Mouse (Mus musculus) heart, embryonic 16.5 days (tissue): ENCODE measurements around the gene Adamtsl2. TPM values are rescaled to one million over a fixed set of nuclear protein-coding genes. Genes with fewer than 3 reads are reported as not detected.

Experiments used
- ATAC-seq: fragments of 200-750 bp; cut with Nextera tagmentation; replicated peaks from 2 replicates; pipeline ENCODE4 v1.8.0; 2017; ENCODE audit warnings: moderate number of reproducible peaks; ENCODE audit not compliant: insufficient read depth, low FRiP score; ENCODE audit errors: extremely low read depth
- H3K27ac ChIP-seq: fragments of 300-500 bp; sonication (generic); 2 replicates; pipeline ENCODE4 v1.5.1; 2014; ENCODE audit warnings: mild to moderate bottlenecking, low read length, control low read depth, moderate library complexity
- H3K27me3 ChIP-seq: fragments of 300-500 bp; sonication (generic); 2 replicates; pipeline ENCODE4 v1.6.1; 2014; ENCODE audit warnings: low read length, mixed read lengths; ENCODE audit not compliant: control insufficient read depth, insufficient read depth
- H3K36me3 ChIP-seq: fragments of 300-500 bp; sonication (generic); 2 replicates; pipeline ENCODE4 v1.6.1; 2014; ENCODE audit not compliant: control insufficient read depth, insufficient read depth
- H3K4me1 ChIP-seq: fragments of 300-500 bp; sonication (generic); 2 replicates; pipeline ENCODE4 v1.6.1; 2014; ENCODE audit warnings: low read length, mixed read lengths; ENCODE audit not compliant: control insufficient read depth, insufficient read depth
- H3K4me2 ChIP-seq: fragments of 300-500 bp; sonication (generic); 2 replicates; pipeline ENCODE4 v1.6.1; 2014; ENCODE audit warnings: low read depth, mild to moderate bottlenecking, control low read depth, low read length
- H3K4me3 ChIP-seq: fragments of 300-500 bp; sonication (generic); 2 replicates; pipeline ENCODE4 v1.5.1; 2014; ENCODE audit warnings: mild to moderate bottlenecking, control low read depth, low read length
- H3K9ac ChIP-seq: fragments of 300-500 bp; sonication (generic); 2 replicates; pipeline ENCODE4 v1.6.1; 2014; ENCODE audit warnings: low read length, control low read depth
- H3K9me3 ChIP-seq: fragments of 300-500 bp; sonication (generic); replicated peaks from 2 replicates; pipeline ENCODE4 v1.6.1; 2016; ENCODE audit warnings: low read length; ENCODE audit not compliant: control insufficient read depth
- WGBS: fragments of 180-500 bp; shearing (Covaris S2); extraction: QIAGEN DNeasy Blood & Tissue Kit; methylation state at CpG from one replicate; pipeline ENCODE4 v1.1.7; 2014; 5-methylcytosine and 5-hydroxymethylcytosine counted together
- polyA plus RNA-seq: library from polyadenylated mRNA; unstranded; fragments of >200 nt; fragmentation: Nextera tagmentation; extraction: Ambion mirVana; gene quantifications from 2 replicates; pipeline ENCODE4 v1.2.1, GENCODE M21; 2015

Adamtsl2 gene
- polyA plus RNA-seq, 1 experiment from 2014 or later: 12.4 TPM

- H3K4me2 ChIP-seq: peak overlapping the region; percentile 17; the same call in 1 of the 2 replicates
- peak overlapping the region; percentile 12; the same call in 1 of the 2 replicates for H3K27ac ChIP-seq
- no peak overlapping the region for H3K9ac ChIP-seq
- no peaks in the 10 kb centered on the region for H3K36me3 ChIP-seq
- no peaks in the 10 kb centered on the region for H3K9me3 ChIP-seq
- no peak overlapping the region for H3K4me3 ChIP-seq
- WGBS: 35% methylated on average over 4 of the region's 4 CpGs
- no peaks in the 10 kb centered on the region for H3K27me3 ChIP-seq
- peak; percentile 24; the same call in 1 of the 2 replicates for ATAC-seq
- H3K4me1 ChIP-seq: peaks cover 43% of the 10 kb centered on the region
Measured at GRCm38 (mm10) chr2:27118452-27118851, 39.3 kb downstream of the Adamtsl2 start.

- Histone ChIP-seq H3K4me1 (peaks cover 43% of the 10 kb centered on the region), H3K9ac (no peak overlapping the region; the same call in 1 of the 2 replicates), H3K27ac (peak overlapping the region; percentile 75), H3K4me3 (no peak overlapping the region), H3K4me2 (no peak overlapping the region), H3K9me3 (no peaks in the 10 kb centered on the region), H3K36me3 (no peaks in the 10 kb centered on the region), H3K27me3 (no peaks in the 10 kb centered on the region)
- no peak for ATAC-seq
- WGBS: 81% methylated on average over 2 of the region's 2 CpGs
Measured at GRCm38 (mm10) chr2:27119766-27120165, 40.6 kb downstream of the Adamtsl2 start.

- Histone ChIP-seq H3K9ac (no peak overlapping the region), H3K9me3 (peaks cover under 1% of the 10 kb centered on the region; the same call in 1 of the 2 replicates), H3K4me3 (no peak overlapping the region), H3K27ac (peak overlapping the region; percentile 75), H3K4me2 (no peak overlapping the region), H3K27me3 (no peaks in the 10 kb centered on the region), H3K4me1 (peaks cover 43% of the 10 kb centered on the region), H3K36me3 (no peaks in the 10 kb centered on the region)
- WGBS: 35% methylated on average over 8 of the region's 8 CpGs
- peak; percentile 77 for ATAC-seq
Measured at GRCm38 (mm10) chr2:27120241-27120641, 41.1 kb downstream of the Adamtsl2 start.

- 40% methylated on average over 9 of the region's 9 CpGs for WGBS
- no peak overlapping the region for H3K4me2 ChIP-seq
- ATAC-seq: peak; percentile 40
Measured at GRCm38 (mm10) chr2:27121626-27122355, 42.6 kb downstream of the Adamtsl2 start.

GRCm38 (mm10) chr2:27122578-27122977, 43.4 kb downstream of the Adamtsl2 start:
- ATAC-seq: no peak

More at GRCm38 (mm10) chr2:27121626-27122355, 42.6 kb downstream of the Adamtsl2 start:
- peak overlapping the region; percentile 75 for H3K27ac ChIP-seq
- H3K4me3 ChIP-seq: no peak overlapping the region
- peaks cover 48% of the 10 kb centered on the region for H3K4me1 ChIP-seq
- H3K36me3 ChIP-seq: no peaks in the 10 kb centered on the region
- H3K9me3 ChIP-seq: peaks cover 3% of the 10 kb centered on the region; the same call in 1 of the 2 replicates
- H3K27me3 ChIP-seq: no peaks in the 10 kb centered on the region
- no peak overlapping the region for H3K9ac ChIP-seq

GRCm38 (mm10) chr2:27123121-27123520, 43.9 kb downstream of the Adamtsl2 start:
- WGBS: 90% methylated on average over 4 of the region's 4 CpGs
- Histone ChIP-seq H3K27ac (no peak overlapping the region), H3K4me1 (peaks cover 47% of the 10 kb centered on the region)

More at GRCm38 (mm10) chr2:27122578-27122977, 43.4 kb downstream of the Adamtsl2 start:
- peaks cover 3% of the 10 kb centered on the region; the same call in 1 of the 2 replicates for H3K9me3 ChIP-seq
- no peak overlapping the region for H3K4me3 ChIP-seq
- H3K9ac ChIP-seq: no peak overlapping the region
- 74% methylated on average over 9 of the region's 9 CpGs for WGBS
- H3K27me3 ChIP-seq: no peaks in the 10 kb centered on the region
- H3K4me1 ChIP-seq: peaks cover 48% of the 10 kb centered on the region
- no peaks in the 10 kb centered on the region for H3K36me3 ChIP-seq
- H3K27ac ChIP-seq: peak overlapping the region; percentile 48; the same call in 1 of the 2 replicates
- no peak overlapping the region for H3K4me2 ChIP-seq

GRCm38 (mm10) chr2:27125979-27126378, 46.8 kb downstream of the Adamtsl2 start:
- Histone ChIP-seq H3K4me1 (peaks cover 19% of the 10 kb centered on the region), H3K9me3 (peaks cover 3% of the 10 kb centered on the region; the same call in 1 of the 2 replicates), H3K9ac (no peak overlapping the region), H3K27me3 (no peaks in the 10 kb centered on the region), H3K4me2 (no peak overlapping the region), H3K27ac (no peak overlapping the region), H3K36me3 (no peaks in the 10 kb centered on the region), H3K4me3 (no peak overlapping the region)
- no peak for ATAC-seq
- WGBS: 26% methylated on average over 10 of the region's 10 CpGs

More at GRCm38 (mm10) chr2:27123121-27123520, 43.9 kb downstream of the Adamtsl2 start:
- Histone ChIP-seq H3K4me3 (no peak overlapping the region), H3K9me3 (peaks cover 3% of the 10 kb centered on the region; the same call in 1 of the 2 replicates), H3K36me3 (no peaks in the 10 kb centered on the region), H3K4me2 (no peak overlapping the region), H3K27me3 (no peaks in the 10 kb centered on the region), H3K9ac (no peak overlapping the region)
- no peak for ATAC-seq

GRCm38 (mm10) chr2:27126496-27126895, 47.3 kb downstream of the Adamtsl2 start:
- Histone ChIP-seq H3K27ac (no peak overlapping the region), H3K4me3 (no peak overlapping the region), H3K4me1 (peaks cover 14% of the 10 kb centered on the region), H3K9me3 (peaks cover 3% of the 10 kb centered on the region; the same call in 1 of the 2 replicates), H3K36me3 (no peaks in the 10 kb centered on the region), H3K4me2 (no peak overlapping the region), H3K9ac (no peak overlapping the region), H3K27me3 (0 out of 2 replicates have a peak, but pooled peaks cover 2% of the 10 kb centered on the region)
- ATAC-seq: no peak
- WGBS: 66% methylated on average over 4 of the region's 4 CpGs

GRCm38 (mm10) chr2:27128990-27129389, 49.8 kb downstream of the Adamtsl2 start:
- peaks cover 5% of the 10 kb centered on the region for H3K4me1 ChIP-seq
- H3K27ac ChIP-seq: no peak overlapping the region
- ATAC-seq: no peak
- H3K27me3 ChIP-seq: peaks cover 4% of the 10 kb centered on the region; the same call in 1 of the 2 replicates
- no peaks in the 10 kb centered on the region for H3K36me3 ChIP-seq
- H3K4me2 ChIP-seq: no peak overlapping the region
- no peak overlapping the region for H3K4me3 ChIP-seq
- no peak overlapping the region for H3K9ac ChIP-seq
- H3K9me3 ChIP-seq: peaks cover 3% of the 10 kb centered on the region; the same call in 1 of the 2 replicates
- WGBS: 60% methylated on average over 3 of the region's 3 CpGs
